ENCODE assay signal across 8 mouse cellular contexts in the genomic region with DNA sequence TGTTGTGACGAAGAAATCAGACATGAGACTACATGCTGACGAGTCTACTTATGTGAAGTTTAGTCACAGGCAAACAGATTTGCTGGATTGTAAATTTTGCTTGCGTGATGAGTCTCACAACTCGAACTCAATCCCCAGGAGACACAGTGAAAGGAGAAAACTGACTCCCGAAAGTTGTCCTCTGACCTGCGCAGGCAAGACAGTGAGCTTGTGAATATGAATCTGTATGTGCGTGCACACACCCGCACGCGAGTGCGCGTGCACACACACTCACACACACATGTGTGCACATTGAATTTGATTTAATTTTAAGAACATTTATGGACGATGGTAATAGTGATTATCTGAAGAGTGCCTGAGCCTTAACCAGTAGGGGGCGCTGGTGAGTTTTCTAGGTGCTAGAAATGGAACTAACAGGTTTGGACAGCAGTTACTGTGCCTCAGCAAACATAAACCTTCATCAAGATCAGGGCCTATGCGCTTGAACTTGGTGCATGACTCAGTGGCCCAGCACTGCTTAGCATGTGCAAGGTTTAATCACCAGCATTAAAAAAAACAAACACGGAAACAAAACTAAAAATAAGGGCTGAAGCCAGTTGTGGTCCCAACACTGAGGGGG. TPM values are rescaled to one million over a fixed set of nuclear protein-coding genes. Genes with fewer than 3 reads are reported as not detected.
A peak's percentile ranks its signal among the peaks of the same experiment; 100 is the strongest.
DNase-seq lines count a peak whose midpoint lies in the region; ATAC-seq lines count a peak whose summit lies in the region.

No protein-coding gene starts in this region.

- ATAC-seq in CD4-positive, CD25-positive, alpha-beta regulatory T cell, adult 4 months = no peak
- ATAC-seq in granulocyte monocyte progenitor cell, adult 5-6 weeks (replicated peaks; ENCODE audit: poor library complexity, severe bottlenecking) = peak; percentile 31

- DNase-seq in CD4-positive, CD25-positive, alpha-beta regulatory T cell, adult 2 months (ENCODE audit: low read depth, low spot score) = peak; percentile 89
- DNase-seq in Muller cell, postnatal 12 days (ENCODE audit: inconsistent ontology term) = peak; percentile 36
- peak; percentile 92 to 96 for DNase-seq in cerebellum, postnatal 10 days
- peak; percentile 60 to 61 for DNase-seq in layer of hippocampus, postnatal 36 days
- DNase-seq in mesoderm, embryonic 11.5 days (ENCODE audit: low read depth, low spot score) = peak; percentile 82
- peak; percentile 77 to 93 for DNase-seq in spleen, postnatal 4 days (ENCODE audit: low spot score in 2 of 2)

RNA-seq across cellular contexts. Expression of a gene that starts 35.4 kb away (rescaled TPM):
- polyA plus RNA-seq in CD4-positive, CD25-positive, alpha-beta regulatory T cell, adult 4 months (2017; shearing (Covaris generic)) = under 1 TPM in 1 of 2 experiments, not detected in 1; 0.53 TPM
- not detected in 2 replicates for total RNA-seq in granulocyte monocyte progenitor cell, adult 5-6 weeks (2014; fragmentation: Nextera tagmentation)
- not detected in 2 replicates for total RNA-seq in granulocyte monocyte progenitor cell, adult 5-6 weeks (2017)
- 1 to 10 TPM; 1.9 TPM for total RNA-seq in layer of hippocampus, postnatal 36 days (2021)

RNA-seq across cellular contexts. Expression of a gene that starts 51.3 kb away (rescaled TPM):
- polyA plus RNA-seq in CD4-positive, CD25-positive, alpha-beta regulatory T cell, adult 4 months (2017; shearing (Covaris generic)) = 1 to 10 TPM; 8.2 to 8.5 TPM
- 30.7 and 36.3 TPM in 2 replicates for total RNA-seq in granulocyte monocyte progenitor cell, adult 5-6 weeks (2014; fragmentation: Nextera tagmentation)
- total RNA-seq in granulocyte monocyte progenitor cell, adult 5-6 weeks (2017) = 21.3 and 24.2 TPM in 2 replicates
- 10 to 100 TPM; 15.1 to 15.2 TPM for total RNA-seq in layer of hippocampus, postnatal 36 days (2021)

RNA-seq across cellular contexts. Expression of a gene that starts 51.5 kb away (rescaled TPM):
- 10 to 100 TPM; 92.9 to 99.3 TPM for polyA plus RNA-seq in CD4-positive, CD25-positive, alpha-beta regulatory T cell, adult 4 months (2017; shearing (Covaris generic))
- 89.2 and 132 TPM in 2 replicates for total RNA-seq in granulocyte monocyte progenitor cell, adult 5-6 weeks (2014; fragmentation: Nextera tagmentation)
- total RNA-seq in granulocyte monocyte progenitor cell, adult 5-6 weeks (2017) = 92.6 and 103 TPM in 2 replicates
- 10 to 100 TPM; 66.5 to 66.6 TPM for total RNA-seq in layer of hippocampus, postnatal 36 days (2021)

RNA-seq across cellular contexts. Expression of a gene that starts 53.8 kb away (rescaled TPM):
- 1 to 10 TPM in 1 of 2 experiments, under 1 TPM in 1; 0.62 to 1.2 TPM for polyA plus RNA-seq in CD4-positive, CD25-positive, alpha-beta regulatory T cell, adult 4 months (2017; shearing (Covaris generic))
- total RNA-seq in granulocyte monocyte progenitor cell, adult 5-6 weeks (2014; fragmentation: Nextera tagmentation) = not detected in 2 replicates
- total RNA-seq in granulocyte monocyte progenitor cell, adult 5-6 weeks (2017) = 0.09 TPM in 1 of 2 replicates, not detected in the other
- 10 to 100 TPM; 21.4 to 21.8 TPM for total RNA-seq in layer of hippocampus, postnatal 36 days (2021)

Comparison
In these comparisons a context has a peak if more than half of its experiments do, and no peak if none do; other contexts are left out.
1. DNase-seq: peak in every context shown above with its lines; median percentile 94 in cerebellum, postnatal 10 days; 89 in CD4-positive, CD25-positive, alpha-beta regulatory T cell, adult 2 months; 85 in spleen, postnatal 4 days; 82 in mesoderm, embryonic 11.5 days; 60 in layer of hippocampus, postnatal 36 days; 36 in Muller cell, postnatal 12 days.